17 mouse cellular contexts compared by ENCODE assay signal in the genomic region with DNA sequence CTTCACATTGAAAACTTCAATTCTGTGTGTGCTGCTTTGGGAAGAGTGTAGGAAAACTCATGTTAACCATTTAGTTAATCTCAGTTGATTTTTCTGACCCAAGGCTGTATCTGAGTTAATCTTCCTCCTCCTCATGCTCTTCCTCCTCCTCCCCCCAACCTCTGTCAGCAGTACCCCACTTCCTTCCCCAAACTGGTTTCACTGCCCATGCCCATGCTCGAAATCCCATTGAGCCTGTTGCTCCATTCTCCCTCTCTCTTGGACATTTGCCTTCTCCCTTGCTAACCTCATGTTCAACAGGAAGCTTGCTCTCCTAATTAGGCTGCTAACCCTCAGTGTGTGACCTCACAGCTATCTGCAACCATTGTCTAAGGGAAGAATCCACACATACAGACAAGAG.
"Had no signal": no experiment of that assay in that cellular context is flagged by ENCODE, and none has a peak within 500 bp of the region (broad histone marks: within the 10 kb centered on the region; RNA-seq: fewer than 3 reads in every experiment).

No protein-coding gene starts in this region.

- H3K9me3 ChIP-seq: midbrain, embryonic 10.5 days; midbrain, embryonic 12.5 days; neural tube, embryonic 13.5 days; neural tube, embryonic 15.5 days had no signal

- H3K9ac ChIP-seq: liver, embryonic 14.5 days; lung, embryonic 14.5 days; midbrain, embryonic 12.5 days; neural tube, embryonic 13.5 days; neural tube, embryonic 15.5 days had no signal

- H3K4me3 ChIP-seq: midbrain, embryonic 10.5 days; midbrain, embryonic 12.5 days; myocyte; neural tube, embryonic 13.5 days; neural tube, embryonic 15.5 days had no signal

- DNase-seq: lung, adult 18-20 months; lung, embryonic 14.5 days; lung, postnatal 10 days; lung, postnatal 4 days; right cerebral cortex, adult 18-20 months; right cerebral cortex, postnatal 25 days; right cerebral cortex, postnatal 4 days; spleen, adult 18-20 months; thymus, adult 2 months; thymus, postnatal 25 days had no signal

- ATAC-seq: midbrain, embryonic 16.5 days had no signal

- H3K27me3 ChIP-seq: midbrain, embryonic 12.5 days; neural tube, embryonic 13.5 days; neural tube, embryonic 15.5 days had no signal

- H3K4me2 ChIP-seq: lung, embryonic 14.5 days; midbrain, embryonic 12.5 days; neural tube, embryonic 13.5 days; neural tube, embryonic 15.5 days had no signal

- H3K4me1 ChIP-seq: midbrain, embryonic 10.5 days; midbrain, embryonic 12.5 days; neural tube, embryonic 13.5 days; neural tube, embryonic 15.5 days had no signal

- H3K36me3 ChIP-seq: midbrain, embryonic 10.5 days; midbrain, embryonic 12.5 days; neural tube, embryonic 13.5 days; neural tube, embryonic 15.5 days had no signal

- H3K27ac ChIP-seq: liver, embryonic 14.5 days; midbrain, embryonic 10.5 days; midbrain, embryonic 12.5 days; neural tube, embryonic 13.5 days; neural tube, embryonic 15.5 days had no signal
